Mouse (Mus musculus): ENCODE measurements around the gene Ankrd13a.
"Not testable (repeated sequence)": the region's sequence is repeated elsewhere in the genome, so short reads cannot be mapped to it uniquely, and the experiment has no call there.

The Ankrd13a gene

DNA sequence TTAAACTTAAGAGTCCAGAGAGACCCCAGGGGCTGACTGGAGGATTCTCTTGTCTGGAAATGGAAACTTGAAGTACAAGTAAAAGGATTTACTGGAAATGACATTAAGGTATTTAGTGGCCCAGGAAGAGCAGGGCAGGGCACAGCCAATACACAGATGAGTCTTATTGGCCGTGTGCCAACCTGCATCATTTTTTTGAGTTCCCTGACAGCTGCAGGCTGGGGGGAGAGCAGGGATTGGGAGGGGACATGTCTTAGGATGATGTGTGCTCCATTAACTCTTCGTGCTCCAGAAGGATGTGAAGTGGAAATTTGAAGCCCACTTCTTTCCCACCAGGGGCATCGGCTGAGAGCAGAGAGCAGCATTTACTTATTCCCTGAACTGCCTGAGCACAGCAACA lies 67.7 kb downstream of the Ankrd13a start:
- not testable (repeated sequence) for DNase-seq

GRCm38 (mm10) chr5:114842674-114843073 lies 68.2 kb downstream of the Ankrd13a start:
- DNase-seq, result no peak

DNA sequence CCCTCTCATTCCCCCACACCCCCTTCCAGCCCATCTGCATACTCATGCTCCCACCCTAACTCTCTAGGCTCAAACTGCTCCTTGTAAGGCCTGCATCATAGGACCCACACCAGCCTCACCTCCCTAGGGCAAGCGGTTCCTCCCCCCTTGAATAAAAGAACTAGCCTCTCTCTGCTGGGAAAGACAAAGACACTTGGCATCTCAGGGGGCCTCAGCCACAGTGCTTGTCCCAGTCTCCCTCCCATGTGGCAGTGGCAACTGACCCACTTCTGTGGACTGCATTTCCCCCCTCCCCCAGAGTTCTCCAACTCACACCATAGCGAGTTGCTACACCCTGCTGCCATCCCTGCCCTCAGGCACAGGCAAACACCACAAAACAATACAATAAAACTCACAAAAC lies 69.9 kb downstream of the Ankrd13a start:
- not testable (repeated sequence) for DNase-seq

GRCm38 (mm10) chr5:114851565-114852236 lies 77.2 kb downstream of the Ankrd13a start:
- no peak for DNase-seq

GRCm38 (mm10) chr5:114853364-114853763 lies 78.9 kb downstream of the Ankrd13a start, which contains the start of gene 4930519G04Rik:
TSS of gene 4930519G04Rik (plus strand) at chr5:114853664.
- not testable (repeated sequence) for DNase-seq

Measured in cerebellum, adult 11 months (tissue).